Mouse (Mus musculus) lung, adult 2 months (tissue): Measurements from ENCODE around the gene Nup205. TPM values are rescaled to one million over a fixed set of nuclear protein-coding genes. Genes with fewer than 3 reads are reported as not detected.

Experiments
- DNase-seq: peaks from one replicate; pipeline ENCODE4 v3.0.0; 2022
- H3K4me1 ChIP-seq: fragments of 200-500 bp; 2 replicates; pipeline ENCODE4 v1.6.1; 2011; ENCODE audit warnings: low read length; ENCODE audit not compliant: control insufficient read depth, insufficient read depth
- H3K4me3 ChIP-seq: fragments of 200-500 bp; replicated peaks from 2 replicates; pipeline ENCODE3; 2011; ENCODE audit warnings: low read depth, mild to moderate bottlenecking, control low read depth, low read length; ENCODE audit errors: extremely low read depth
- CTCF ChIP-seq: fragments of 200-500 bp; IDR thresholded peaks from 2 replicates; pipeline ENCODE4 v1.5.1; 2011; ENCODE audit warnings: mild to moderate bottlenecking, low read length, control low read depth; ENCODE audit not compliant: insufficient read depth
- POLR2A ChIP-seq: fragments of 200-500 bp; IDR thresholded peaks from 2 replicates; pipeline ENCODE4 v1.6.1; 2011; ENCODE audit warnings: low read depth, mild to moderate bottlenecking, control low read depth, low read length, borderline replicate concordance; ENCODE audit errors: extremely low read depth
- WGBS: fragments of 180-500 bp; shearing (Covaris S2); methylation state at CpG from one replicate; pipeline ENCODE4 v1.1.7; 2018; 5-methylcytosine and 5-hydroxymethylcytosine counted together
- polyA plus RNA-seq: library from polyadenylated mRNA; depleted of rRNA; stranded (reverse); fragments of >200 nt; gene quantifications from 2 replicates; pipeline ENCODE4 v1.2.3, GENCODE M21; 2012; rRNA removed

Nup205 gene
- polyA plus RNA-seq, 1 experiment = 11.7 TPM

DNA sequence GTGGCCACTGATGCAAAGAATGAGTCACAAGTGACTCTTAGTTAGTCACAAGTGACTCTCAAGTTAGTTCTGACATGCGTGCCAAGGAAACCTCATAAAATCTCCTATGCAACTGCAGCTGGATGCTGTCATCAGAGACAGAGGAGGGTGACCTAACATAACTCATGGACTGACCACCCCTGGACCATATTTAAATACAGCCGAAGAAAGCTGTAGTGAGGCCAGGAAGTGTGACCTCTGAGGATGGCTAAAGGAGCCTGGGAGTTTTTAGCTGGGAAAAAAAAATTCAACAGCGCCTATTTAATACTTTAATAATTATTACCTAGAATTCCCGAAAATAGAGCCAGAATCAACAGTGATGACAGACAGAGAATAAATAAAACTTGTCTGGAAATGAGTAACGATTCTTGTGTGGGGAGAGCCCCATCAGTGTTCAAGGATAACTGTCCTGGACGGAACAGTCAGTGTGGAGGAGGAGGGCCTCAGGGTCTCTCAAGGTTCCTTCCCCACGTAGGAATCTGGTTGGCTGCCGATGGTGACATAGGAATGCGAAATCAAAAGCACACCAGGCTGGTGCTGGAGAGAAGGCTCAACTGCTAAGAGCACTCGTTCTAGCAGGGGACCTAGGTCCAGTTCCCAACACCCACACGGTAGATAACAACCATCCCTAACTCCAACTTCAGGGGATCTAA is 96.3 kb downstream of the Nup205 start:
- no peak overlapping the region for H3K4me3 ChIP-seq
- DNase-seq = no peak
- TF ChIP-seq POLR2A (no peak), CTCF (no peak)
- 49% methylated on average over 11 of the region's 11 CpGs for WGBS
- no peaks in the 10 kb centered on the region; the same call in 1 of the 2 replicates for H3K4me1 ChIP-seq

DNA sequence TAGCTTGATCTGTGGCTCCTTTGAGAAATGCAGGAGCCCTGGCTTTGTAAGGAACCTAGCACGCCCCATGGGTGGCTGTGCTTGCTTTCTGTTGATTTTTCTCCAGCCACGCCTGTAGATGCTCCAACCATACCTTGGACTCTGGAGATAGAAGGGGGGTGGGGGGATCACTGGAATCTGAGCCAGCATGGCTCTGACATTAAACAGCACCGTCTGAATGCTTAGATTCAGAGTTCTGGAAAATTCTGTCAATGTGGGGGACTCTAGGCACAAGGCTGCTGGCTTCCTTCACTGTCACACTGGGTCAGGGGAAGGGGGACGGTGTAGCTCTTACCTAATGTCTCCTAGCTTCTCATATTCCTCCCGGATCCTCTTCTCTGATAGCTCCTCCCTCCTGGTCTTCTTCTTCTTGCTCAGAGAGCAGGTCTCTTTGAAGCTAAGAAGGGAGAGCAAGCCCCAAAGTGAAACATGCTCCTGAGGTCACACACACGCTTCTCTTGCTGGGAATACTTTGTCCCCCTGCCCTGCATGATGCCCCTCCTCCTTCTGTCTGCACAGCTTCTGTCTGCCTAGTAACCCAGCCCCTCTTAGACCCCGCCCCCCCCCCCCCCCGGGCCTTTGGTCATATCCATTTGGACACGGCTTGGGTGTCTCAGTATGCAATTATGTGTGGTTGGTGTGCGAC is 100.8 kb downstream of the Nup205 start:
- Histone ChIP-seq H3K4me3 (no peak overlapping the region), H3K4me1 (no peaks in the 10 kb centered on the region)
- TF ChIP-seq CTCF (no peak), POLR2A (no peak)
- 58% methylated on average over 10 of the region's 10 CpGs for WGBS
- DNase-seq = no peak

DNA sequence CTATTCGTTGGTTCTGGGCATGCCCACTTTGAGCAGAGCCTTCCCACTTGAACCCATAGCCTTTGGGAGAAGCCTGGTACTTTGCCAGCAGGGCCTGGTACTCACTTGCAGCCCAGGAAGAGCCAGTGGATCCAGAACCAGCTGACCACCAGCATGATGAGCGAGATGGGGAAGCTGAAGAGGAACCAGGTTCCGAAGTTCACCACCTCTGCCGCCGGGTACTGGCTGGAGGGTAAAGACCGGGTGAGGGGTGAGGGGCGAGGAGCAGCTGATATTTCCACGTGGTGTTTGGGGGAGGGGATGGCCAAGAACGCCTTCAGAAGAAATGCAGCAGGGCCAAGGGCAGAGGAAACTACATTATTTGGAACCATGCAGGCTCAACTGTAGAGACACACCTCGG is 102.1 kb downstream of the Nup205 start:
- Histone ChIP-seq H3K4me1 (no peaks in the 10 kb centered on the region), H3K4me3 (no peak overlapping the region)
- DNase-seq = no peak
- 76% methylated on average over 10 of the region's 10 CpGs for WGBS
- TF ChIP-seq CTCF (no peak), POLR2A (no peak)

DNA sequence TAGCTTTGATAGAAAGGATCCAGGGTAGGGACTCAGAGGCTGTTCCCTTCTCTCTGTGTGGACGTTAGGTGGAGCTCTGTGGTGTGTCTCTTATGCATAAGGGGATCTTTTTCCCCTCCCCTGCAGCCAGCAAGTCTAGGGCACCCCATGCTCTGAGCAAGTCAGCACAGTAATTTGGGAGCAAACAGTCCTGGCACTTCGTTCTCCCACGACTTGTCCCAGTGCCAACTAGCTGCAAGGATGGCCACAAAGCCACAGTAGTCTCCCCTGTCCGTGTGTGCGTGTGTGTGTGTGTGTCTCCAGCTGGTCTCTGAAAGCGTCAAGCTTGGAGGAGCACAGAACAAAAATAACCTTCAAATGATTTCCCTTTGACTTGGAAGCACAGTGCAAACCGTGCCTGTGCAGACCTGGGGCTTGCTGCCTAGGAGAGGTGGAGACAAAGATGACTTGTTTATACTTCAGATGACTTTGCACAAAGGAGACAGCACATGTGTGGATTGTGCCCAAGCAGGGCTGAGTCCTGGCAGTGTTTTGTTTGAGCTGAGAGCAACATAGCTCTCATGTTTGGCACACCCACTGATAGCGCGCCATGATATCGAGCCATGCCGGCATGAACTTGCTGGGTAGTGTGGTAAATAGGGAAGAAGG is 111.0 kb downstream of the Nup205 start:
- TF ChIP-seq CTCF (no peak), POLR2A (no peak)
- Histone ChIP-seq H3K4me1 (no peaks in the 10 kb centered on the region), H3K4me3 (no peak overlapping the region)
- 43% methylated on average over 11 of the region's 11 CpGs for WGBS
- no peak for DNase-seq

DNA sequence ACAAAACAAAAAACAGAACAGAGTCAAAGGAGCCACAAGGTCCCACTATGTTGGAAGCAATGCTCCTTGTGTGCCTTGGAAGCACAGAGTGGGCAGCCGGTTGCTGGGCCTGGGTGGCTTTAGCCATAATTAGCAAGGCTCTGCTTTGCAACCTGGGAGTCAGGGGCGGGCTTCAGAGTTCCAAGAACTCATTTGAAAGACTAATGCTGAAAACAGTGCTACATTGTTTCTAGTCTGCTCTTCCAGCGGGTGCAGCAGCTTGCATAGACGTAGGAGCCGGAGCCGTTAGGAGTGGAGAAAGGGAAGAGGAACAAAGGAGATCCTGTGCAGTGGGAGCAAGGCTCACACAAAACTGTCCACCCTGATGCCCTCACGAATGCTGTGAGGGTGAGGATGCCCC is 111.7 kb downstream of the Nup205 start:
- TF ChIP-seq POLR2A = no peak
- TF ChIP-seq CTCF = no peak
- Histone ChIP-seq H3K4me1 (no peaks in the 10 kb centered on the region), H3K4me3 (no peak overlapping the region)
- 67% methylated on average over 7 of the region's 7 CpGs for WGBS
- DNase-seq = no peak

DNA sequence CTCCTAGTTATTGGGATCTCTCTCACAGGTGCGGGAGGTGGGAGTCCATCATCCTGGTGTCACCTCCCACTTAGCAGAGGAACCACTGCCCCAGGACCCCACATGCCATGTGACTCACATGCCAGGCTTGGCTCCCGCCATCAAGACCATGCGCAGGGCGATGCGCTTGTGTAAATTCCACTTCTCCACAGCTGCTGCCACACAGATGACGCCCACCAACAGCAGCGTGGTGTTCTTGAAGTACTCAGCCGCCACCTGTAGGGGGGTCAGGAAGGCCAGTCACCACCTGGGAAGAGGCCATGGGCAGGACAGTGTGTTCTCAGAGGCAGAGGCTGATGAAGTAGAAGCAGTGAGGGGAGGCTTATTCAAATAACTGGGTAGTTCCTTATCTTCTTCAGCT is 112.5 kb downstream of the Nup205 start:
- 90% methylated on average over 8 of the region's 8 CpGs for WGBS
- TF ChIP-seq CTCF = no peak
- TF ChIP-seq POLR2A = no peak
- H3K4me1 ChIP-seq = no peaks in the 10 kb centered on the region
- DNase-seq = no peak
- H3K4me3 ChIP-seq = no peak overlapping the region

DNA sequence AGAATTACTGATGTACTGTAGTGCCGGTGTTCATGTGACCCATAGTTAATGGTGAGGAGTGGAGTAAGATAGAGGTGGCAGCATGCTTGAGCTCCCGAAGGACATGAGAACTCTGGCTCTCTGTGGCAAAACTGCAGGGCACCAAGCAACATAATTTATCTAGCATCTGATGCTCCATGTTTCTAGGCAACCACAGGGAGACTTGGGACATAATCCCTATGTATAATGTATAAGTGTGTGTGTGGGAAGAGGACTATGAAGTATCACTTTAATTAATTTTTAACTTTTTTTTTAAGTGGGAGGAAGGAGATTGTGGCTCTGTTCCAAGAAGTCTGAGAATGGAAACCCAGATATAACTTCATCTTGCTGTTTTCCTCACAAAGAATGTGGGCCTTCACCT is 117.7 kb downstream of the Nup205 start:
- DNase-seq = no peak
- 76% methylated on average over 2 of the region's 2 CpGs for WGBS
- no peak overlapping the region for H3K4me3 ChIP-seq
- TF ChIP-seq CTCF (no peak), POLR2A (no peak)
- no peaks in the 10 kb centered on the region for H3K4me1 ChIP-seq

DNA sequence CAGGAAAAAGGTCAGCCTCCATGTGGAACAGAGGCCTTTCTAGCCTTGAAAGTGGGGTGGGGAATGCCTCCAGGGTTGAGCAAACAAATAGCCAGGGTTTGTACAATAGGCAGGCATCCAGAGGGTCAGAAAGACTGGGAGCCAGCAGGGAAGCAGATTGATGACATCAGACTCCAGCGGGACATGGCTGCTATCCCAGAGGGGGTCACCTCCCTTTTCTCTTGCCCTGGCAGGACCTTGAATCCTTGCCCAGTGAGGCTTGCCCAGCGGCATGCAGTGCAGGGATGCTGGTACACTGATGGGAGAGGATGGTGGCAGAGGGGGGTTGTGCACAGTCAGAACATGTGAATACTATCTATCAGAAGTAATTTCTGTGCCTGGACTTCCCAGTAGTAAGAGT is 119.8 kb downstream of the Nup205 start:
- H3K4me3 ChIP-seq = no peak overlapping the region
- 33% methylated on average over 2 of the region's 2 CpGs for WGBS
- H3K4me1 ChIP-seq = no peaks in the 10 kb centered on the region
- no peak for TF ChIP-seq CTCF
- TF ChIP-seq POLR2A = no peak
- DNase-seq = peak; percentile 10

Other genes with a start within 250 kb of the Nup205 start
- gene Slc23a4, start 189.0 kb upstream of the Nup205 start, polyA plus RNA-seq = 1.2 and 1.4 TPM in 2 replicates
- gene Cnot4, start 43.7 kb upstream of the Nup205 start, polyA plus RNA-seq = 8.7 and 8.9 TPM in 2 replicates
- gene Slc13a4, start 130.7 kb downstream of the Nup205 start, polyA plus RNA-seq = 4.0 and 5.7 TPM in 2 replicates
- gene Fam180a, start 148.7 kb downstream of the Nup205 start, polyA plus RNA-seq = 0.59 and 1.5 TPM in 2 replicates